Mouse (Mus musculus) brain, embryonic 18.5 days (tissue): Measurements from ENCODE around the gene Vmn1r52.
"Not testable (repeated sequence)": the region's sequence is repeated elsewhere in the genome, so short reads cannot be mapped to it uniquely, and the experiment has no call there.

Experiments used
- DNase-seq: peaks from one replicate; pipeline ENCODE4 v3.0.0-alpha.2; 2012; ENCODE audit warnings: low read depth, low spot score

Vmn1r52 gene

DNA sequence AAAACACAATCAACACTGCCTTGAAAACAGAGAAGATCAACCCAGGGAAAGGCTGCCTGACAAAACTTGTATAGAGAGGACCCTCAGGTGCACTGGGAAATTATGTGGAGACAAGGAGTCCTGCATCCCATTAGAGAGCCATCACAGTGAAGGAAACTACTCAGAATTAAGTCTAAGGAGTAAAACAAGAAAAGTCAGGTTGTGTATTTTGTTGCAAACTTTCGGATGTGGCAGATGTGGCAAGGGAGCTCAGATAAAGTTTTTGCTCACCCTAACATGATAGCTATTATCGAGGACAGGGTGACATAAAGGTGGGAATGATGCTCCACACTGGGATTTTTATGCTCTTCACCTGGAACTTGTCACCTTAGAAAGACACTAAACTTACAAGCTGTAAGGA lies at the start of gene Vmn1r52:
Gene Vmn1r52 (plus strand): TSS at position 301 of the 400 bp plus-strand sequence.
- DNase-seq, result no peak

DNA sequence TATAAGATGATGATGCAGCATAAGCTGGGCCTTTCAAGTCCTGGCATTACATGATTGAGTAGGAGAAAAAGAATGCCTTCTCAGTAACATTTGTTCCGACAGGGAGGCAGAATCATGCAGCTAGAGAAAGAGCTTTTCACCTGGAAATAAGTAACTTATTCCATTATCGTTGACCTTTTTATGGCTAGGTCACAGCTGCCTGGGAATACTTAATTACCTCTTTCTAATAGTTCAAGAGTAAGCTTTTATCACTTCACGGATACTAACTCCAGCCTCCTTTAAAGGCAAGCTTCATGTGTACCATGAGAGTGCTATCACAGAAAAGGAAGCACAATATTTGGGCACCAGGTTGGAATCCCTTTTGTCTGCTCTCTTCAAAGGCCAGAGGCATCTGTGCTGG lies 14.5 kb upstream of the Vmn1r52 start:
- DNase-seq, result no peak

- not testable (repeated sequence) for DNase-seq
Observed at GRCm38 (mm10) chr6:90202493-90202892, 27.9 kb downstream of the Vmn1r52 start, which contains the start of gene V1ra8. Gene V1ra8 (plus strand): TSS chr6:90202793.

- DNase-seq, result no peak
Observed at GRCm38 (mm10) chr6:90224338-90224737, 49.7 kb downstream of the Vmn1r52 start, which contains the start of gene Vmn1r53. Gene Vmn1r53 (minus strand): TSS chr6:90224438.
